Mouse (Mus musculus) liver, postnatal 0 days (tissue): ENCODE measurements around the gene Fggy. TPM values are rescaled to one million over a fixed set of nuclear protein-coding genes. Genes with fewer than 3 reads are reported as not detected.

Source experiments
- ATAC-seq: fragments of 200-750 bp; cut with Nextera tagmentation; 2 replicates; pipeline ENCODE4 v1.8.0; 2017; ENCODE audit warnings: mild to moderate bottlenecking, moderate library complexity
- DNase-seq: peaks from one replicate; pipeline ENCODE4 v3.0.0-alpha.2; 2016
- H3K27ac ChIP-seq: fragments of 300-500 bp; sonication (generic); 2 replicates; pipeline ENCODE4 v1.5.1; 2014; ENCODE audit warnings: antibody characterized with exemption, moderate library complexity, mild to moderate bottlenecking, low read depth
- H3K27me3 ChIP-seq: fragments of 300-500 bp; sonication (generic); 2 replicates; pipeline ENCODE4 v1.6.1; 2014; ENCODE audit warnings: low read length, control low read depth, mixed read lengths; ENCODE audit not compliant: insufficient read depth
- H3K36me3 ChIP-seq: fragments of 300-500 bp; sonication (generic); replicated peaks from 2 replicates; pipeline ENCODE4 v1.6.1; 2014; ENCODE audit warnings: mild to moderate bottlenecking, control low read depth, low read length, moderate library complexity, mixed read lengths; ENCODE audit not compliant: insufficient read depth
- H3K4me1 ChIP-seq: fragments of 300-500 bp; sonication (generic); 2 replicates; pipeline ENCODE4 v1.6.1; 2014; ENCODE audit warnings: antibody characterized with exemption, mild to moderate bottlenecking, control low read depth; ENCODE audit not compliant: insufficient read depth
- H3K4me2 ChIP-seq: fragments of 300-500 bp; sonication (generic); 2 replicates; pipeline ENCODE4 v1.6.1; 2014; ENCODE audit warnings: low read depth, mild to moderate bottlenecking, low read length, moderate library complexity, mixed read lengths
- H3K4me3 ChIP-seq: fragments of 300-500 bp; sonication (generic); 2 replicates; pipeline ENCODE4 v1.5.1; 2014; ENCODE audit warnings: low read depth, low read length
- H3K9ac ChIP-seq: fragments of 300-500 bp; sonication (generic); replicated peaks from 2 replicates; pipeline ENCODE4 v1.6.1; 2014; ENCODE audit warnings: mild to moderate bottlenecking, moderate library complexity
- H3K9me3 ChIP-seq: fragments of 300-500 bp; sonication (generic); 2 replicates; pipeline ENCODE4 v1.6.1; 2016; ENCODE audit warnings: mild to moderate bottlenecking, control low read depth, low read length, mixed read lengths
- CTCF ChIP-seq: sonication (generic); IDR thresholded peaks from 2 replicates; pipeline ENCODE4 v1.5.1; 2016; ENCODE audit warnings: antibody characterized with exemption, low read depth
- EP300 ChIP-seq: IDR thresholded peaks from 2 replicates; pipeline ENCODE4 v1.6.1; 2016; ENCODE audit warnings: antibody characterized with exemption, low read depth, mild to moderate bottlenecking
- WGBS: fragments of 180-500 bp; shearing (Covaris S2); extraction: QIAGEN DNeasy Blood & Tissue Kit; methylation state at CpG from one replicate; pipeline ENCODE4 v1.1.7; 2014; ENCODE audit not compliant: insufficient replicate concordance; 5-methylcytosine and 5-hydroxymethylcytosine counted together
- polyA plus RNA-seq: library from polyadenylated mRNA; unstranded; fragments of >200 nt; fragmentation: Nextera tagmentation; extraction: Ambion mirVana; gene quantifications from 2 replicates; pipeline ENCODE4 v1.2.1, GENCODE M21; 2015

The Fggy gene
- polyA plus RNA-seq, 1 experiment from 2014 or later: 45.4 TPM

- Histone ChIP-seq H3K9ac (no peak overlapping the region), H3K4me3 (no peak overlapping the region), H3K4me2 (no peak overlapping the region), H3K27me3 (no peaks in the 10 kb centered on the region), H3K4me1 (no peaks in the 10 kb centered on the region), H3K36me3 (no peaks in the 10 kb centered on the region), H3K9me3 (no peaks in the 10 kb centered on the region), H3K27ac (no peak overlapping the region)
- WGBS: 67% methylated on average over 2 of the region's 2 CpGs
- DNase-seq (no peak), ATAC-seq (no peak)
- TF ChIP-seq CTCF (no peak), EP300 (no peak)
These were observed 119.1 kb downstream of the Fggy start for GRCm38 (mm10) chr4:95676390-95676789.

- H3K27me3 ChIP-seq: no peaks in the 10 kb centered on the region
- H3K9me3 ChIP-seq: no peaks in the 10 kb centered on the region
- ATAC-seq (no peak), DNase-seq (no peak)
- no peak overlapping the region for H3K27ac ChIP-seq
- TF ChIP-seq CTCF (no peak), EP300 (no peak)
- no peaks in the 10 kb centered on the region for H3K4me1 ChIP-seq
- 88% methylated on average over 5 of the region's 5 CpGs for WGBS
- no peak overlapping the region for H3K9ac ChIP-seq
- H3K4me3 ChIP-seq: no peak overlapping the region
- no peaks in the 10 kb centered on the region for H3K36me3 ChIP-seq
- H3K4me2 ChIP-seq: no peak overlapping the region
These were observed 123.6 kb downstream of the Fggy start for GRCm38 (mm10) chr4:95680756-95681449.

- DNase-seq: no peak
- no peak for ATAC-seq
These were observed 127.3 kb downstream of the Fggy start for GRCm38 (mm10) chr4:95684522-95685080.

GRCm38 (mm10) chr4:95686775-95687174 is 129.5 kb downstream of the Fggy start:
- H3K9me3 ChIP-seq: no peaks in the 10 kb centered on the region
- no peak overlapping the region for H3K27ac ChIP-seq
- no peak for TF ChIP-seq EP300
- ATAC-seq (no peak), DNase-seq (no peak)
- no peaks in the 10 kb centered on the region for H3K27me3 ChIP-seq
- no peak overlapping the region for H3K4me2 ChIP-seq
- no peak overlapping the region for H3K9ac ChIP-seq
- no peak overlapping the region for H3K4me3 ChIP-seq
- WGBS: 47% methylated on average over 2 of the region's 2 CpGs
- H3K36me3 ChIP-seq: no peaks in the 10 kb centered on the region
- no peaks in the 10 kb centered on the region for H3K4me1 ChIP-seq

More at GRCm38 (mm10) chr4:95684522-95685080, 127.3 kb downstream of the Fggy start:
- no peak overlapping the region for H3K9ac ChIP-seq
- WGBS: 71% methylated on average over 4 of the region's 4 CpGs
- H3K27ac ChIP-seq: no peak overlapping the region
- H3K9me3 ChIP-seq: no peaks in the 10 kb centered on the region
- H3K36me3 ChIP-seq: no peaks in the 10 kb centered on the region
- no peak overlapping the region for H3K4me2 ChIP-seq
- no peak for TF ChIP-seq EP300
- no peak for TF ChIP-seq CTCF
- no peaks in the 10 kb centered on the region for H3K27me3 ChIP-seq
- no peak overlapping the region for H3K4me3 ChIP-seq
- H3K4me1 ChIP-seq: no peaks in the 10 kb centered on the region

GRCm38 (mm10) chr4:95687350-95687749 is 130.0 kb downstream of the Fggy start:
- Histone ChIP-seq H3K9me3 (no peaks in the 10 kb centered on the region), H3K27me3 (no peaks in the 10 kb centered on the region), H3K36me3 (no peaks in the 10 kb centered on the region), H3K4me2 (no peak overlapping the region), H3K4me3 (no peak overlapping the region), H3K27ac (no peak overlapping the region), H3K4me1 (no peaks in the 10 kb centered on the region), H3K9ac (no peak overlapping the region)
- DNase-seq: no peak
- no peak for TF ChIP-seq EP300
- TF ChIP-seq CTCF: no peak
- ATAC-seq: no peak
- 77% methylated on average over 5 of the region's 5 CpGs for WGBS

- no peak overlapping the region for H3K27ac ChIP-seq
- ATAC-seq: no peak
- no peak for DNase-seq
- H3K9ac ChIP-seq: no peak overlapping the region
- no peak overlapping the region for H3K4me2 ChIP-seq
- WGBS: 66% methylated on average over 4 of the region's 4 CpGs
- H3K27me3 ChIP-seq: no peaks in the 10 kb centered on the region
- no peaks in the 10 kb centered on the region for H3K9me3 ChIP-seq
- TF ChIP-seq CTCF: no peak
- TF ChIP-seq EP300: no peak
- H3K4me3 ChIP-seq: no peak overlapping the region
- no peaks in the 10 kb centered on the region for H3K36me3 ChIP-seq
- H3K4me1 ChIP-seq: no peaks in the 10 kb centered on the region
These were observed 130.9 kb downstream of the Fggy start for GRCm38 (mm10) chr4:95688159-95688558.
